Mouse (Mus musculus) midbrain, embryonic 10.5 days (tissue): Measurements from ENCODE around the gene Myh9. TPM values are rescaled to one million over a fixed set of nuclear protein-coding genes. Genes with fewer than 3 reads are reported as not detected.
A peak's percentile ranks its signal among the peaks of the same experiment; 100 is the strongest.

Experiments
- DNase-seq: peaks from one replicate; pipeline ENCODE4 v3.0.0-alpha.2; 2017; ENCODE audit warnings: low spot score
- H3K27ac ChIP-seq: fragments of 300-500 bp; sonication (generic); replicated peaks from 2 replicates; pipeline ENCODE4 v1.5.1; 2016; ENCODE audit warnings: mild to moderate bottlenecking
- H3K27me3 ChIP-seq: fragments of 300-500 bp; sonication (generic); 2 replicates; pipeline ENCODE4 v1.6.1; 2016; ENCODE audit warnings: low read depth, mild to moderate bottlenecking; ENCODE audit not compliant: poor library complexity, severe bottlenecking
- H3K36me3 ChIP-seq: fragments of 300-500 bp; sonication (generic); 2 replicates; pipeline ENCODE4 v1.6.1; 2016; ENCODE audit warnings: mild to moderate bottlenecking, moderate library complexity
- H3K4me1 ChIP-seq: fragments of 300-500 bp; sonication (generic); 2 replicates; pipeline ENCODE4 v1.6.1; 2016
- H3K4me3 ChIP-seq: fragments of 300-500 bp; sonication (generic); 2 replicates; pipeline ENCODE4 v1.5.1; 2016; ENCODE audit warnings: mild to moderate bottlenecking, moderate library complexity
- H3K9me3 ChIP-seq: fragments of 300-500 bp; sonication (generic); replicated peaks from 2 replicates; pipeline ENCODE4 v1.6.1; 2016; ENCODE audit warnings: mild to moderate bottlenecking
- WGBS: fragments of 180-500 bp; shearing (Covaris S2); methylation state at CpG from one replicate; pipeline ENCODE4 v1.1.7; 2016; 5-methylcytosine and 5-hydroxymethylcytosine counted together
- polyA plus RNA-seq: library from polyadenylated mRNA; unstranded; fragments of >200 nt; fragmentation: Nextera tagmentation; extraction: Ambion mirVana; gene quantifications from 2 replicates; pipeline ENCODE4 v1.2.1, GENCODE M21; 2016

Gene Myh9
- polyA plus RNA-seq, 1 experiment from 2014 or later, result 29.0 TPM

DNA sequence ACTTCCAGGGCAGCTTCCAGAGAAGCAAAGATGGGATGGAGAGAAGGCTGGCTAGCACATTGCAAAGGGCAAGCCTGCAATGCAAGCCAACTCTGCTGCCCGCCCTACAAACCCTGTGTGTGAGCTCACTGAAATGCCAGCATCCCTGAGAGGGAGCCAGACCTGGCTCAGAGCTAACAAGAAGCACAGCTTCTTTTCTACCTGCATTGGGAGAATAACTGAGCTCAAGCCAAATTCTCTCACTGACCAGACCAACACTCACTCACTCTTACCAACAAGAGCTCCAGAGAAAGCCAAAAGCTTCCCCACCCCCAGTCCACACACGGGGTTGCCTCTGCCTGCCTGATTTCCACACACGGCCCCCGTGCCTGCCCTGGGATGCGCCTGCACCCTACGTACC, 37.5 kb downstream of the Myh9 start:
- no peak for DNase-seq
- Histone ChIP-seq H3K4me1 (peaks cover 10% of the 10 kb centered on the region), H3K27ac (0 out of 2 replicates have a peak overlapping the region, but pooled peaks have one; percentile 28), H3K9me3 (no peaks in the 10 kb centered on the region), H3K36me3 (peaks cover 69% of the 10 kb centered on the region), H3K4me3 (no peak overlapping the region), H3K27me3 (no peaks in the 10 kb centered on the region)
- WGBS, result 92% methylated on average over 6 of the region's 6 CpGs

DNA sequence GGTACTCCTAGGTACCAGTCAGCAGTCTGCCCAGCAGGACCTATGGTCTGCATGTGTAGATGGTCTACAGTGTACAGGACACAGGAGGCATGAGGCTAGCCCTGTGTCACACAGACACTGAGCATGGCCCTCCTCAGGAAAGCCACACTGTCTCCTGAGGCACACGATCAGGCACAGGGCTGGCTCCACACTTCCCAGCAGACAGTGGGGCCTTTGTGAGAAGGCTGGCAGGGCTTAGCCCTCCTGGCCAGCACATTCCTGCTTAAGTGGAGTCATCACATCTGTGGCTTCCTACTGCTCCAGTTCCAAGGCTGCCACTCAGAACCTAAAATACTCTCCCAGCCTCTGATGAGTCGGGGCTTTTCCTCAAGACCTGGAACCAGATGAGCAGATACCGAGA, 38.2 kb downstream of the Myh9 start:
- no peaks in the 10 kb centered on the region for H3K9me3 ChIP-seq
- H3K27me3 ChIP-seq, result no peaks in the 10 kb centered on the region
- 79% methylated on average over 3 of the region's 3 CpGs for WGBS
- no peak for DNase-seq
- no peak overlapping the region for H3K4me3 ChIP-seq
- H3K4me1 ChIP-seq, result peaks cover 17% of the 10 kb centered on the region
- H3K27ac ChIP-seq, result peak overlapping the region; percentile 28; the same call in 1 of the 2 replicates
- H3K36me3 ChIP-seq, result peaks cover 66% of the 10 kb centered on the region

DNA sequence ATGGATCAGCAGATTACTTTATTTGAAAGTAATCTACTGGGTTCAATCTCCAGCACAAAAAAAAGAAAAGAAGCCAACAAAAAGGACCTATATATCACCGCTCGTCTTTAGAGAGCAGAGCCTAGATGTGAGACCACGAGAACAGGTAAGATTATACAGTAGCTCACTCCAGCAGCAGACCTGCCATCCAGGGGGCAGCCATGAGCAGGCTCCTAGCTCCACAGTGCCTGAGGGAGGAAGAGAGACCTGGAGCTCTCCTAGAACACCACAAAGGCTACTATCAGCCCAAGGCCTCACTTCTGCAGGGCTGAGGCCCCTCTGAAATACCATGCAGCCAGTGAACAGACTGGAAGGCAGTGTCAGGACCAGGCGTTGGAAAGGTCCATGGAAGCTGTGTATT, 39.0 kb downstream of the Myh9 start:
- H3K27ac ChIP-seq, result peak overlapping the region; percentile 28; the same call in 1 of the 2 replicates
- peaks cover 25% of the 10 kb centered on the region for H3K4me1 ChIP-seq
- H3K9me3 ChIP-seq, result no peaks in the 10 kb centered on the region
- no peak overlapping the region for H3K4me3 ChIP-seq
- 89% methylated on average over 4 of the region's 4 CpGs for WGBS
- DNase-seq, result no peak
- H3K27me3 ChIP-seq, result no peaks in the 10 kb centered on the region
- H3K36me3 ChIP-seq, result peaks cover 63% of the 10 kb centered on the region

DNA sequence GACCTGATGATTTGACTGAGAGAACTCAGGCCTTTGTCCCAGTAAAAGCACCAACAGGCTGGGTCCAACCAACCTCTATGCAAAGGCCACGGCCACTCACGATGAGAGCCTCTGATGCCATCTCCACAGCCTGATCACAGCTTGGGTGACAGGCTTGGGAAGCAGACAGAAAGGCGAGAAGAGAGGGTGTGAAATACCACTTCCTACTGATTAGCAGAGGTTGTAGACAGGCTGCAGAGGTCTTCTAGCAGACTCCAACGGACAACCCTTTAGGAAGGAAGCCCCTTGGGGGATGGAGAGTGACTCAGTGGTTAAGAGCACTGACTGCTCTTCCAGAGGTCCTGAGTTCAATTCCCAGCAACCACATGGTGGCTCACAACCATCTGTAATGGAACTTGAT, 40.8 kb downstream of the Myh9 start:
- Histone ChIP-seq H3K27me3 (no peaks in the 10 kb centered on the region), H3K36me3 (peaks cover 48% of the 10 kb centered on the region), H3K27ac (peak overlapping the region; percentile 29; the same call in 1 of the 2 replicates), H3K4me1 (peaks cover 34% of the 10 kb centered on the region), H3K9me3 (no peaks in the 10 kb centered on the region), H3K4me3 (no peak overlapping the region)
- 85% methylated on average over 4 of the region's 4 CpGs for WGBS
- no peak for DNase-seq

DNA sequence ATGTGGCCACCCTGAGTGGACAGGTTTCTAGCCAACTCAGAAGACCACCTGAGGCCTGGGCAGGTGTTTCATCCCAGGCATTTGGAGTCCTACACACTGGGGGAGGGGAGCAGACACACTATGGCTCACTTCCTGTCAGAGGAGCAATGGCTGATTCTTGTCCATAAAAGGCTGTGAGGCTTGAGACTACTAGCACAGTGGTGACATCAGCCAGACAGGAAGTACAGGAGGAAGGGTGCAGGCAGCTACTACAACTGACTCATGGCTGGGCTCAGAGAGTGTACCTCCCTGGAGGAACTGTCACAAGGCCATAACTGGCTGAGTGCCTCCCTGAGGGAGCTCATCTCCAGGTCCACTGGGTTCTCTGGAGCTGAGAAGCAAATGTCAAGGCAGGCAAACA, 41.5 kb downstream of the Myh9 start:
- Histone ChIP-seq H3K4me1 (peaks cover 34% of the 10 kb centered on the region), H3K36me3 (peaks cover 49% of the 10 kb centered on the region), H3K27ac (peak overlapping the region; percentile 29), H3K27me3 (no peaks in the 10 kb centered on the region), H3K9me3 (no peaks in the 10 kb centered on the region), H3K4me3 (no peak overlapping the region)
- no peak for DNase-seq

DNA sequence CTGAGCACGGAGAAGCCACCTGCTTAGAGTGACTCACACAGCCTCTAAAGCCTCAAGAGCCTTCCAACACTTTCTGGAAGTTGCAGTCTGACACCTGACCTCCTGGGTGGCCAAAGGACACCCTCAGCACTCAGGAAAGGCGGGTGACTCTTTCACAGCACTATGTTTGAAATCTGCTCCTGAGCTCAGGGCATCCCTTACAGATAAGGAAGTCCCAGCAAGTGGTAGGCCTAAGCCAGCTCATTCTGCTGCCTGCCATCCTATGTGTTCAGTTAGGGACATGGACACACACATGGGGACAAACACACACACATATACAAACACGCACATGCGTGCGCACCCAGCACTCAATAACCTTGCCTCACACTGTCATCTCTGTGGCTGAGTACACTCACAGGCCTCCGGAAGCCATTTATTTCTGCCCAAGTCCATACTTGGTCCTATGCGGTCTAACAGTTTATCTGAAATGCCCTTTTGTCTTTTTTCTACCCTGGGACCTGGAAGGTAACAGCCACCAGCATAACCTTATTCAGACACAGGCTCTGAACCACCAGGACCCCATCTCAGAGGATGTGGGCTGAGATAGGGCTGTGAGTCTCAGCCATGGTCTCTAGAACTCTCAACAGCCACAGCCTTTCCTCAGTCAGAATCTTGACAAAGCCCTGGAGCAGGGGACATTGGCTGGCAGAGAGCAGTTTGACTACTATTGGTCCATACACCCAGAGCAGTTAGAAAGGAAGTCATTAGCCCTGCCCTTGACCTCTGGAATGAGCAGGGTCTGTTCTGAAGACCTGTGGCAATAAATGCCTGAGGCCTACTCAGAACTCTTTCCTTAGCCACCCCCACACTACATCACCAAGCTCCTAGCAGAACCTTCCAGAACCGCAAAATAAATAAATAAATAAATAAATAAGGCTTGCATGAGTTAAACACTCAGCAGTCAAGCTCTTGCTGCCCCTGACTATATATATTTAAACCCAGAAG, 42.2 kb downstream of the Myh9 start:
- Histone ChIP-seq H3K4me3 (no peak overlapping the region), H3K27ac (peak overlapping the region; percentile 80), H3K4me1 (peaks cover 34% of the 10 kb centered on the region), H3K9me3 (no peaks in the 10 kb centered on the region), H3K36me3 (peaks cover 52% of the 10 kb centered on the region), H3K27me3 (no peaks in the 10 kb centered on the region)
- DNase-seq, result no peak
- WGBS, result 86% methylated on average over 8 of the region's 8 CpGs

DNA sequence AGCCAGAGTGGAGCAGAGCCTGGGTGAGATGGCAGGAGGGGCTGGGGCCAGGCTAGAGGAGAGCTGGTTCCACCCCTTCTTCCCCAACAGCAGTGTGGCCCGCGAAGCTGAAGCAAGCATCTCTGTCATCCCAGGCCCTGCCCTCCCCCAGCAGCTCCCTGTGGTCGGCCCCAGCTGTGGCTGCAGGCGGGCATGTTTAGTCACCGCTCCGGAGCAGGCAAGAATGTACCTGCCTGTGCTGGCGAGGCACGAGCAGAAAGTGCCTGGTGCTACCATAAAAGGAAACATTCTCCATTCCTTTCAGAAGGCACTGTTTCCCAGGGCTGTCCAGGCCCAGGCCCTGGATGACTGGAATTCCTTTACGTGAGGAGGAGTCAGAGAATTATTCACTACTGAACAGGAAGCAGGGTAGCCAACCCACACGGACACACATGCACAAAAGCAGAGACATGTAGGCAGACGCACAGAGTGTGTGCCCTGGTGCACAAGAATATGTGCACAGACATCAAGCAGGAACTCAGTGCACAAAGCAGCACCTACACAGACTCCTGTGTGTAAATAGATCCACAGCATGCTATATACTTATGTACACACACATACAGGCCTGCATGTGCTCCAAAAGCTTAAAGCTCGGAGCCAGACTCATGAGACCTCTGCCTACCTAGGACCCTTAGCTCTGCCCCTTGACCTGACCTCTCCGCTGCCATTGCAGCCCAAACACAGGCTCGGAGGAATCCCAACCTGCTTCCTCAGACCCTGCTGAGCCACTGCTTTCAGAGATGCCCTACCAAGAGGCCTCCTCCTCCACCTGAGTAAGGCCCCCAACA, 43.1 kb downstream of the Myh9 start:
- WGBS, result 39% methylated on average over 14 of the region's 14 CpGs
- Histone ChIP-seq H3K4me3 (no peak overlapping the region), H3K27me3 (no peaks in the 10 kb centered on the region), H3K4me1 (peaks cover 33% of the 10 kb centered on the region), H3K36me3 (peaks cover 49% of the 10 kb centered on the region), H3K27ac (peak overlapping the region; percentile 80), H3K9me3 (no peaks in the 10 kb centered on the region)
- DNase-seq, result peak; percentile 51

DNA sequence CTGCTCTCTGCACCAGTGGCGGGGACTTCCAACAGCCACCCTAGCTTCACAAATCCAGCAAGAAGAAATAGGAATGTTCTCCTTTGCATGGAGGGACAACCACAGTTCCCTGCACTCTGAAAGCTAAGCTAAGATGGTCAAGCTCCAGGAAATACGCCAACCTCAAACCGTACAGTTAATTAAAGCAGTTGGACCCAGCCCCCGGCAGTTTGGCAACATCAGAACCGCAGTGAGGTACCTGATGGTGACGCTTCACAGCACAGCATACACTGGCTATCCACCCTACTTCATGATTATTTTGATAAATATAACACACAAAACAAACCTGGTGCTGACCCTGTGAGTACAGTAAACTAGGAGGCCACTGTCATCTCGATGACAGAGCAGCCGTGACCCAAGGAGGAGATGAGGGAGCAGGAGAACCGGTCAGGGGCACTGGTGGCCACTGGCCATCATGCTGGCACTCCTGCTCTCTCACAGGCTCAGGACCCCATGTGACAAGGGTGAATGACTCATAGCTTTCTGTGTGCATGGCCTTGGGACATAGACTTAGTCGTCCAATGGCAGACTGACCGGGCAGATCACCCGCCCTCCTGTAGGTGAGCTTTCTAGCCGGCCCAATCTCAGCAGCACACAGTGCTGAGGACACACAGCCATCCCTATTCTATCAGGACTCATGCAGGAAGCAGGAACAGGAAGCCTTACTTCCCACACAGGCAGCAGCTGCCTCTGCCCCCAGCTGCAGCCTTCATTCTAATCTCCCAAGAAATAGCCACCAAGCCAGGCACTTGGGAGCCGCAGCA, 44.2 kb downstream of the Myh9 start:
- peak overlapping the region; percentile 80; the same call in 1 of the 2 replicates for H3K27ac ChIP-seq
- no peaks in the 10 kb centered on the region for H3K9me3 ChIP-seq
- DNase-seq, result no peak
- 88% methylated on average over 14 of the region's 14 CpGs for WGBS
- H3K4me3 ChIP-seq, result no peak overlapping the region
- no peaks in the 10 kb centered on the region for H3K27me3 ChIP-seq
- peaks cover 45% of the 10 kb centered on the region for H3K36me3 ChIP-seq
- peaks cover 29% of the 10 kb centered on the region for H3K4me1 ChIP-seq

DNA sequence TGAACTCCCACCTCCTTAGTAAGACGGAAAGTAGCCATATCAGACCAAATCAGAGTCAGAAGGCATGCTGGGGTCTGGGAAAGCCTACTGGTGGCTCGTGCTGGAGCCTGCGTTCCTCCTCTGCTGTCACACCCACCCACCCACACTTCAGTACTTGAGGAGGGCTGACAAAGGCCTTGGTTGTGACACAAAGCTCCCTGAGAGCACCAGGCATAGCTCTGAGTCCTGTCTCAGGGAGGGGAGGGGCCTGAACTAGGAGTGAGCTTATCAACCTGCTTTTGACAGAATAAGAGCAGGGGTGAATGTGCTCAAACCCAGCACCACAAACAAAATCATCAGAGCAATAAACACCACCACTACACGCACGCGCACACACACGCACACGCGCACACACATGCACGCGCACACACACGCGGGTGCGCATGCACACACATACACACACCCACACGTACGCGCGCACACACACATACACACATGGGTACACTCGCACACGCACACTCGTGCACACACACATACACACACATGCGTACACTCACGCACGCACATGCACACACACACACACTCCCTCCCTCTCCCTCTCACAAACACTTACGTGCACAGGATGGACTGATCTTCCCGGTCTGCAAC, 45.5 kb downstream of the Myh9 start:
- Histone ChIP-seq H3K36me3 (peaks cover 46% of the 10 kb centered on the region), H3K4me3 (no peak overlapping the region), H3K27me3 (no peaks in the 10 kb centered on the region), H3K9me3 (no peaks in the 10 kb centered on the region), H3K27ac (no peak overlapping the region), H3K4me1 (peaks cover 31% of the 10 kb centered on the region)
- 96% methylated on average over 26 of the region's 26 CpGs for WGBS
- no peak for DNase-seq

DNA sequence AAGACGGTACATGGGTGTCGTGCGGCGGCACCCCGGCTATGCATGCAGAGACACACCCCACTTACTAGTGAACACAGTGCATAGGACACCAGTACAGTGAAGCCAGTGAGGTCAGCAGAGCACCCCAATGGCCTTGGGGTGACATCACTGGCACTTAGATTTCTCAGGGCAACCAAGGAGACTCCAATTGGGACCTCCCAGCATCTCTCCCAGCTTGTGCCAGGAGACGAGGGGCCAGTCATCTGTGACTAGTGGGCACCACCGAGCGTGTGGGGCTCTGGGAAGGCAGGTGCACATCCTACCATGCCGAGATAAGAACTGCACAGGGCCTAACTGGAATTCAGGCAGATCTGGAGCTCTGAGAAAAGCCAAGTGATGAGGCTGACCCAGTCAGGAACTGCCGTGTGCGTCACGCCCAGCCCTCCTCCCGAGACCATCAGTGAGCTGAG, 47.0 kb downstream of the Myh9 start:
- no peak overlapping the region for H3K4me3 ChIP-seq
- H3K4me1 ChIP-seq, result peaks cover 30% of the 10 kb centered on the region
- WGBS, result 96% methylated on average over 13 of the region's 13 CpGs
- H3K9me3 ChIP-seq, result no peaks in the 10 kb centered on the region
- H3K27ac ChIP-seq, result no peak overlapping the region
- no peaks in the 10 kb centered on the region for H3K27me3 ChIP-seq
- no peak for DNase-seq
- peaks cover 52% of the 10 kb centered on the region for H3K36me3 ChIP-seq

DNA sequence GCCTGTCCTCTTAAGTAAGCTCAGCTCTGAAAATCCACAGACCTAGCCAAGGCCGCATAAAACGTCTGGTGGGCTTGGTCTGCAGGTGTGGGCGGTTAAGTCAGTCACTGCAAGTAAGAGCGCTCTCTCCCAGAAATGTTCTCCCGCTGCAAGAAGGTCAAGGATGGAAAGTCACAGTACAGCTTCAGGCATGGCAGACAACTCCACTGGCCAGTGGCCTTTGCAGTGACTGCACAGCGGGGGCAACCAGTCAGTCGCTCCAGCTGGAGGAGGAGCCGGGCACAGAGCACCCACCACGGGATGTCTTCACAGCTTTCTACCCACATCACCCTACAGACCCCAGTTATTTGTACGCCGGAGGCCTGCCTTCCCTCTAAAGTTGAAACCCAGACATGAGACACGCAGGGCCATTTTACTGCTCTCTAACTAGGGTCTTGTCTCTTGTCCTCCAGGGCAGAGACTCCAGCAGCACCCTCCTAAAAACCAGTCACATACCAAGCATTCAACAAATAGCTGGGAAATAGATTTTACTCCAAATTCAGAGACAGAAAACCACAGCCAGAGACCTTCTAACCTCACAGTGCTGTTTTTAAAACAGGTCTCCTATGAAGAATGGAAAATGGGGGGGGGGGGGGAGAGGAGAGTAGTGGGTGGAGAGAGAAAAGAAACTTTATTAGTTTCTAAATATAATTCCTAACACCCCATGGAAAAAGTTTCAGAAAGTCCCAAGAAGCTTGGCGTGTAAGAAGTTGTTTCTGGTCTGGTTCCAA, 47.7 kb downstream of the Myh9 start:
- Histone ChIP-seq H3K36me3 (peaks cover 58% of the 10 kb centered on the region), H3K9me3 (no peaks in the 10 kb centered on the region), H3K4me1 (peaks cover 24% of the 10 kb centered on the region), H3K27ac (no peak overlapping the region), H3K27me3 (no peaks in the 10 kb centered on the region), H3K4me3 (no peak overlapping the region)
- 91% methylated on average over 13 of the region's 13 CpGs for WGBS
- DNase-seq, result no peak
